Mouse (Mus musculus) heart, postnatal 0 days (tissue): ENCODE measurements around the gene Pax7. TPM values are rescaled to one million over a fixed set of nuclear protein-coding genes. Genes with fewer than 3 reads are reported as not detected.

Source experiments
- ATAC-seq: fragments of 200-750 bp; cut with Nextera tagmentation; 2 replicates; pipeline ENCODE4 v1.8.0; 2017; ENCODE audit warnings: low read depth, moderate number of reproducible peaks, moderate library complexity; ENCODE audit not compliant: insufficient read depth
- DNase-seq: peaks from one replicate; pipeline ENCODE4 v3.0.0-alpha.2; 2016; ENCODE audit warnings: low spot score
- H3K27ac ChIP-seq: fragments of 300-500 bp; sonication (generic); 2 replicates; pipeline ENCODE4 v1.5.1; 2014; ENCODE audit warnings: low read depth, mild to moderate bottlenecking
- H3K27me3 ChIP-seq: fragments of 300-500 bp; sonication (generic); 2 replicates; pipeline ENCODE4 v1.6.1; 2014; ENCODE audit warnings: low read length, mixed read lengths; ENCODE audit not compliant: control insufficient read depth, insufficient read depth
- H3K36me3 ChIP-seq: fragments of 300-500 bp; sonication (generic); replicated peaks from 2 replicates; pipeline ENCODE4 v1.6.1; 2014; ENCODE audit warnings: low read length, mixed read lengths; ENCODE audit not compliant: control insufficient read depth, insufficient read depth
- H3K4me1 ChIP-seq: fragments of 300-500 bp; sonication (generic); 2 replicates; pipeline ENCODE4 v1.6.1; 2014; ENCODE audit warnings: antibody characterized with exemption; ENCODE audit not compliant: control insufficient read depth, insufficient read depth
- H3K4me2 ChIP-seq: fragments of 300-500 bp; sonication (generic); 2 replicates; pipeline ENCODE4 v1.6.1; 2014; ENCODE audit warnings: low read depth, mild to moderate bottlenecking, low read length, moderate library complexity
- H3K4me3 ChIP-seq: fragments of 300-500 bp; sonication (generic); 2 replicates; pipeline ENCODE4 v1.5.1; 2014; ENCODE audit warnings: low read depth, low read length
- H3K9ac ChIP-seq: fragments of 300-500 bp; sonication (generic); replicated peaks from 2 replicates; pipeline ENCODE4 v1.6.1; 2014; ENCODE audit warnings: low read depth, low read length, mixed read lengths
- H3K9me3 ChIP-seq: fragments of 300-500 bp; sonication (generic); replicated peaks from 2 replicates; pipeline ENCODE4 v1.6.1; 2016; ENCODE audit warnings: low read length; ENCODE audit not compliant: control insufficient read depth
- CTCF ChIP-seq: IDR thresholded peaks from 2 replicates; pipeline ENCODE4 v1.5.1; 2016; ENCODE audit warnings: antibody characterized with exemption, control low read depth, low read depth
- EP300 ChIP-seq: IDR thresholded peaks from 2 replicates; pipeline ENCODE4 v1.6.1; 2016; ENCODE audit warnings: antibody characterized with exemption, low read depth
- WGBS: fragments of 180-500 bp; shearing (Covaris S2); extraction: QIAGEN DNeasy Blood & Tissue Kit; methylation state at CpG from one replicate; pipeline ENCODE4 v1.1.7; 2014; 5-methylcytosine and 5-hydroxymethylcytosine counted together
- polyA plus RNA-seq: library from polyadenylated mRNA; unstranded; fragments of >200 nt; fragmentation: Nextera tagmentation; extraction: Ambion mirVana; gene quantifications from 2 replicates; pipeline ENCODE4 v1.2.1, GENCODE M21; 2015
- total RNA-seq: library from RNA; depleted of rRNA; stranded (reverse); fragments of >200 nt; gene quantifications from 2 replicates; pipeline ENCODE4 v1.2.3, GENCODE M21; 2014; ENCODE audit warnings: low replicate concordance

Gene Pax7
- total and polyA plus RNA-seq, 2 experiments from 2014 or later, result not detected

- H3K36me3 ChIP-seq, result no peaks in the 10 kb centered on the region
- no peak overlapping the region for H3K4me3 ChIP-seq
- H3K9ac ChIP-seq, result no peak overlapping the region
- H3K27ac ChIP-seq, result no peak overlapping the region
- H3K4me2 ChIP-seq, result no peak overlapping the region
- 1% methylated on average over 8 of the region's 8 CpGs for WGBS
- no peaks in the 10 kb centered on the region for H3K4me1 ChIP-seq
- ATAC-seq (no peak), DNase-seq (no peak)
- no peak for TF ChIP-seq CTCF
- TF ChIP-seq EP300, result no peak
- peaks cover 97% of the 10 kb centered on the region for H3K27me3 ChIP-seq
- H3K9me3 ChIP-seq, result no peaks in the 10 kb centered on the region
Observed at GRCm38 (mm10) chr4:139836196-139836595, 2.9 kb upstream of the Pax7 start.

- no peak overlapping the region for H3K4me2 ChIP-seq
- DNase-seq, result no peak
Observed at GRCm38 (mm10) chr4:139833817-139834401, 581 bp upstream of the Pax7 start.

GRCm38 (mm10) chr4:139832281-139833035, 870 bp downstream of the Pax7 start:
- no peak overlapping the region for H3K27ac ChIP-seq
- H3K4me3 ChIP-seq, result 0 out of 2 replicates have a peak overlapping the region, but pooled peaks have one; percentile 14
- no peak overlapping the region for H3K4me2 ChIP-seq
- no peaks in the 10 kb centered on the region for H3K9me3 ChIP-seq
- no peaks in the 10 kb centered on the region for H3K36me3 ChIP-seq
- H3K27me3 ChIP-seq, result peaks cover 99% of the 10 kb centered on the region
- no peak for TF ChIP-seq EP300
- TF ChIP-seq CTCF, result no peak
- WGBS, result under 1% methylated on average over 52 of the region's 55 CpGs
- DNase-seq (no peak), ATAC-seq (no peak)
- H3K4me1 ChIP-seq, result no peaks in the 10 kb centered on the region
- no peak overlapping the region for H3K9ac ChIP-seq

More at GRCm38 (mm10) chr4:139833817-139834401, 581 bp upstream of the Pax7 start:
- H3K27me3 ChIP-seq, result peaks cover 99% of the 10 kb centered on the region
- H3K4me3 ChIP-seq, result peak overlapping the region; percentile 6; the same call in 1 of the 2 replicates
- no peak overlapping the region for H3K9ac ChIP-seq
- H3K4me1 ChIP-seq, result no peaks in the 10 kb centered on the region
- TF ChIP-seq EP300, result no peak
- TF ChIP-seq CTCF, result no peak
- H3K9me3 ChIP-seq, result no peaks in the 10 kb centered on the region
- no peak for ATAC-seq
- H3K27ac ChIP-seq, result no peak overlapping the region
- 7% methylated on average over 17 of the region's 17 CpGs for WGBS
- H3K36me3 ChIP-seq, result no peaks in the 10 kb centered on the region

GRCm38 (mm10) chr4:139831501-139832230, 1.7 kb downstream of the Pax7 start:
- no peak for ATAC-seq
- Histone ChIP-seq H3K9ac (no peak overlapping the region), H3K4me3 (no peak overlapping the region), H3K27me3 (peaks cover 100% of the 10 kb centered on the region), H3K4me2 (no peak overlapping the region), H3K36me3 (no peaks in the 10 kb centered on the region), H3K27ac (no peak overlapping the region), H3K4me1 (no peaks in the 10 kb centered on the region), H3K9me3 (no peaks in the 10 kb centered on the region)
- 2% methylated on average over 56 of the region's 57 CpGs for WGBS
- no peak for TF ChIP-seq CTCF
- no peak for TF ChIP-seq EP300
- DNase-seq, result no peak

GRCm38 (mm10) chr4:139830581-139831387, 2.5 kb downstream of the Pax7 start:
- Histone ChIP-seq H3K4me2 (no peak overlapping the region), H3K9me3 (no peaks in the 10 kb centered on the region), H3K4me3 (no peak overlapping the region), H3K27ac (no peak overlapping the region), H3K4me1 (no peaks in the 10 kb centered on the region), H3K36me3 (no peaks in the 10 kb centered on the region), H3K27me3 (peaks cover 100% of the 10 kb centered on the region), H3K9ac (no peak overlapping the region)
- DNase-seq (no peak), ATAC-seq (no peak)
- WGBS, result 2% methylated on average over 24 of the region's 24 CpGs
- TF ChIP-seq EP300 (no peak), CTCF (no peak)
